Mouse (Mus musculus) megakaryocyte, embryonic 14.5 days (primary cell): ENCODE results near the gene Olfr773.

Experiments
- FLI1 ChIP-seq: IDR thresholded peaks from 2 replicates; pipeline ENCODE4 v1.6.1; 2012; ENCODE audit warnings: low read length, inconsistent platforms, mixed read lengths
- GATA1 ChIP-seq: IDR thresholded peaks from 3 replicates; pipeline ENCODE4 v1.6.1; 2012; ENCODE audit warnings: mixed read lengths, low read length, inconsistent platforms, borderline replicate concordance

DNA sequence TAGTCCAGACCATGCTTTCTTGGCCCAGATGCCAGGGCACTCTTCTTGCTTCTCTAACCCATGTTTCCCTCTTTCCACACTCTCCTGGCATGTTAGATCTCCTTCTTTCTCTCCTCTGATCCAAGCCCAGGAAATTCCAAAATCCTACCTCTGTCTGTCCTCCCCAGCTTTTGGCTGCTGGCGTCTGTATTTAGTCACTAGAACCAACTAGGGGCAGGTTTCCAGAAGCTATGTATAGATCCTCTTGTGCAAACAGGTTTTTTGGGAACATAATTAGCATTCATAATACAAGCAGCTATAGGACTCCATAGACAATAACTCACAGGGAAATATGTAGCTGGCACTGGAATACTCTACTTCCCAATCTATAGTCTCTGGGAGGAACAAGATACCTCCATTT is 43.5 kb upstream of the Olfr773 start:
- TF ChIP-seq GATA1 = no peak
- no peak for TF ChIP-seq FLI1
